Mouse (Mus musculus) bone marrow macrophage, adult 2 months (primary cell): Measurements from ENCODE around the gene Mpv17.

Source experiments
- CTCF ChIP-seq: IDR thresholded peaks from 2 replicates; pipeline ENCODE4 v1.5.1; 2012; ENCODE audit warnings: low read depth, mild to moderate bottlenecking, low read length, moderate library complexity
- POLR2A ChIP-seq: IDR thresholded peaks from 2 replicates; pipeline ENCODE4 v1.6.1; 2012; ENCODE audit warnings: mild to moderate bottlenecking, low read depth, low read length, borderline replicate concordance

- TF ChIP-seq CTCF (peak; percentile 31; the same call in 1 of the 2 replicates), POLR2A (no peak)
These were observed 39.0 kb upstream of the Mpv17 start, which contains the start of the genes Snx17 and Eif2b4 for GRCm38 (mm10) chr5:31192939-31193630.
